Mouse (Mus musculus): ENCODE data around the gene Smc3. TPM values are rescaled to one million over a fixed set of nuclear protein-coding genes. Genes with fewer than 3 reads are reported as not detected.

Gene Smc3
- total RNA-seq (2012; rRNA removed), result 54.8 and 76.0 TPM in 2 replicates

GRCm38 (mm10) chr19:53599757-53600539, at the start of gene Smc3:
Smc3 (plus strand) TSS chr19:53600398.
- in situ Hi-C loops (cut with MboI; ENCODE audit: low sequenced_read_pairs in 2 of 2, unreplicated experiment in 2 of 2), result no loop called here
- H3K9me3 ChIP-seq (ENCODE audit: control insufficient read depth, insufficient read depth, low read depth, low read length), result no peaks in the 10 kb centered on the region
- H3K4me1 ChIP-seq (ENCODE audit: control insufficient read depth in 2 of 2, insufficient read depth in 2 of 2, low read length in 2 of 2, poor library complexity in 1 of 2), result peaks cover 0 to 3% of the 10 kb centered on the region in 2 experiments; a peak in 2 of 4 replicates
- peak within 1 kb of the TSS; percentile 81 to 86 for H3K4me3 ChIP-seq (ENCODE audit: insufficient read depth in 1 of 2, low read depth in 1 of 2, low read length in 2 of 2, poor library complexity in 1 of 2, severe bottlenecking in 1 of 2)
- peak within 1 kb of the TSS; percentile 90 for H3K9ac ChIP-seq (ENCODE audit: insufficient read depth, low read depth, low read length, poor library complexity, severe bottlenecking)
- peaks cover 8% of the 10 kb centered on the region for H3K36me3 ChIP-seq (ENCODE audit: control insufficient read depth, insufficient read depth, low read length, poor library complexity, severe bottlenecking)
- DNase-seq (ENCODE audit: low read depth, low spot score), result peak; percentile 98
- H3K27ac ChIP-seq (ENCODE audit: insufficient read depth, low read depth, low read length, poor library complexity, severe bottlenecking), result peak within 1 kb of the TSS; percentile 85
- no peak for TF ChIP-seq MAFK (IDR thresholded peaks at IDR 0.05; ENCODE audit: insufficient read depth, low read depth, low read length)
- no peak for TF ChIP-seq CHD2 (IDR thresholded peaks at IDR 0.05; ENCODE audit: low read depth, low read length)
- TF ChIP-seq HCFC1 (IDR thresholded peaks at IDR 0.05; ENCODE audit: borderline replicate concordance, insufficient read depth, low read length), result peak; percentile 36
- peak; percentile 88 for TF ChIP-seq ZNF384 (IDR thresholded peaks at IDR 0.05; ENCODE audit: low read depth, low read length)
- TF ChIP-seq ZC3H11A (IDR thresholded peaks at IDR 0.05; ENCODE audit: borderline replicate concordance, low read depth, low read length), result peak; percentile 78

DNA sequence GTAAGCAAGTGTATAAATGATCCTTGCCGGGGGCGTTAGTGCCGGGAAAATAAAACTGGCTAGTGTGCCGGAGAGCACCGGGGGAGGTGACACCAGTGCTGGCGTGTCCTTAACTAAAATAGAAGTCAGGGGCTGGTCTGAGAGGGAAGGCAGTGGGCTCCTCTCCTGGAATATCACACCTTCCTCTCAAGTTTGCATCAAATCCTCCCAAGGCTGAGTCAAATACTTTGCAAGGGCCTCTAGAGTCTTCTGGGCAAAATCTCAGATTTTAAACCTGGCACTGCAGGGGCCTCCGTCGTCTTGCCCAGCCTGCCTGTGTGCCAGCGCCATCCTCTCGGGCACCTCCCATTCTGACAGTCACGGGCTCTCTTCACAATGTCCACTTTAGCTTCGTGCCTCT, 49.2 kb upstream of the Smc3 start:
- Histone ChIP-seq H3K9me3 (ENCODE audit: control insufficient read depth, insufficient read depth, low read depth, low read length) (no peaks in the 10 kb centered on the region), H3K27ac (ENCODE audit: insufficient read depth, low read depth, low read length, poor library complexity, severe bottlenecking) (no peak overlapping the region), H3K9ac (ENCODE audit: insufficient read depth, low read depth, low read length, poor library complexity, severe bottlenecking) (no peak overlapping the region), H3K4me3 (ENCODE audit: insufficient read depth in 1 of 2, low read depth in 1 of 2, low read length in 2 of 2, poor library complexity in 1 of 2, severe bottlenecking in 1 of 2) (no peak overlapping the region), H3K36me3 (ENCODE audit: control insufficient read depth, insufficient read depth, low read length, poor library complexity, severe bottlenecking) (no peaks in the 10 kb centered on the region), H3K4me1 (ENCODE audit: control insufficient read depth in 2 of 2, insufficient read depth in 2 of 2, low read length in 2 of 2, poor library complexity in 1 of 2) (peaks cover 7 to 32% of the 10 kb centered on the region in 2 experiments)
- in situ Hi-C loops (cut with MboI; ENCODE audit: low sequenced_read_pairs in 2 of 2, unreplicated experiment in 2 of 2), result no loop called here
- DNase-seq (ENCODE audit: low read depth, low spot score), result no peak
- no peak for TF ChIP-seq ZC3H11A (IDR thresholded peaks at IDR 0.05; ENCODE audit: borderline replicate concordance, low read depth, low read length)
- TF ChIP-seq ZNF384 (IDR thresholded peaks at IDR 0.05; ENCODE audit: low read depth, low read length), result no peak
- TF ChIP-seq CHD2 (IDR thresholded peaks at IDR 0.05; ENCODE audit: low read depth, low read length), result no peak
- no peak for TF ChIP-seq HCFC1 (IDR thresholded peaks at IDR 0.05; ENCODE audit: borderline replicate concordance, insufficient read depth, low read length)
- no peak for TF ChIP-seq MAFK (IDR thresholded peaks at IDR 0.05; ENCODE audit: insufficient read depth, low read depth, low read length)

GRCm38 (mm10) chr19:53552216-53552786, 47.9 kb upstream of the Smc3 start:
- DNase-seq (ENCODE audit: low read depth, low spot score), result no peak
- in situ Hi-C loops (cut with MboI; ENCODE audit: low sequenced_read_pairs in 2 of 2, unreplicated experiment in 2 of 2), result no loop called here
- Histone ChIP-seq H3K27ac (ENCODE audit: insufficient read depth, low read depth, low read length, poor library complexity, severe bottlenecking) (peak overlapping the region; percentile 60; the same call in 1 of the 2 replicates), H3K9me3 (ENCODE audit: control insufficient read depth, insufficient read depth, low read depth, low read length) (no peaks in the 10 kb centered on the region), H3K4me3 (ENCODE audit: insufficient read depth in 1 of 2, low read depth in 1 of 2, low read length in 2 of 2, poor library complexity in 1 of 2, severe bottlenecking in 1 of 2) (peak overlapping the region in 1 of 2 experiments; percentile 22; a peak in 1 of 4 replicates), H3K9ac (ENCODE audit: insufficient read depth, low read depth, low read length, poor library complexity, severe bottlenecking) (peak overlapping the region; percentile 59; the same call in 1 of the 2 replicates), H3K36me3 (ENCODE audit: control insufficient read depth, insufficient read depth, low read length, poor library complexity, severe bottlenecking) (no peaks in the 10 kb centered on the region), H3K4me1 (ENCODE audit: control insufficient read depth in 2 of 2, insufficient read depth in 2 of 2, low read length in 2 of 2, poor library complexity in 1 of 2) (peaks cover 7 to 35% of the 10 kb centered on the region in 2 experiments)
- TF ChIP-seq MAFK (IDR thresholded peaks at IDR 0.05; ENCODE audit: insufficient read depth, low read depth, low read length) (0 out of 2 replicates have a peak, but pooled peaks have one; percentile 24), HCFC1 (IDR thresholded peaks at IDR 0.05; ENCODE audit: borderline replicate concordance, insufficient read depth, low read length) (no peak)

DNA sequence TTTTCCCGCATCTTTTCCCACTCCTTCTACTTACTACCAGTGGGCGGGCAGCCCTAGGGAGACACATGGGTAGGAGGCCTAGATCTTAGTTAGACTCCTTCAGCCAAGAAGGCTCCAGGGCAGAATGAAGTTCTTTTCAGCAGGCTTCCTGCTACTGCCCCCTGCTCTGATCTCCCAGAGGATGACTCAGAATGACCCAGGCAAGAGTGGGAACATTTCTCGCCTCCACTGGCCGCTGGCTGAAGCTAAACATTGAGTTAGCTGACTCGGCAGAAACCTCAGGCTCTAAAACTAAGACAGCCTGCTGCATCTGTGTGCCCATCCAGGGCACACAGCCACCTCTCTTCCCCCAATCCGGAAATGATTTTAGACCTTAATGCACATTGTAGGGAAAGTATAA, 47.4 kb upstream of the Smc3 start:
- Histone ChIP-seq H3K4me3 (ENCODE audit: insufficient read depth in 1 of 2, low read depth in 1 of 2, low read length in 2 of 2, poor library complexity in 1 of 2, severe bottlenecking in 1 of 2) (0 out of 4 replicates have a peak overlapping the region, but pooled peaks of 1 of the 2 experiments have one; percentile 22), H3K4me1 (ENCODE audit: control insufficient read depth in 2 of 2, insufficient read depth in 2 of 2, low read length in 2 of 2, poor library complexity in 1 of 2) (peaks cover 7 to 38% of the 10 kb centered on the region in 2 experiments), H3K36me3 (ENCODE audit: control insufficient read depth, insufficient read depth, low read length, poor library complexity, severe bottlenecking) (no peaks in the 10 kb centered on the region), H3K9ac (ENCODE audit: insufficient read depth, low read depth, low read length, poor library complexity, severe bottlenecking) (peak overlapping the region; percentile 59; the same call in 1 of the 2 replicates), H3K9me3 (ENCODE audit: control insufficient read depth, insufficient read depth, low read depth, low read length) (no peaks in the 10 kb centered on the region), H3K27ac (ENCODE audit: insufficient read depth, low read depth, low read length, poor library complexity, severe bottlenecking) (peak overlapping the region; percentile 60; the same call in 1 of the 2 replicates)
- in situ Hi-C loops (cut with MboI; ENCODE audit: low sequenced_read_pairs in 2 of 2, unreplicated experiment in 2 of 2), result no loop called here
- peak; percentile 81 for TF ChIP-seq MAFK (IDR thresholded peaks at IDR 0.05; ENCODE audit: insufficient read depth, low read depth, low read length)
- no peak for TF ChIP-seq ZC3H11A (IDR thresholded peaks at IDR 0.05; ENCODE audit: borderline replicate concordance, low read depth, low read length)
- no peak for DNase-seq (ENCODE audit: low read depth, low spot score)

All from ES-E14 (cell line).